In genomic region chr11:20543453-20544120, GRCm38 (mm10) we compare ENCODE assay signal across 8 mouse cellular contexts. TPM values are rescaled to one million over a fixed set of nuclear protein-coding genes. Genes with fewer than 3 reads are reported as not detected.
A peak's percentile ranks its signal among the peaks of the same experiment; 100 is the strongest.
DNase-seq lines count a peak whose midpoint lies in the region; ATAC-seq and TF ChIP-seq lines count a peak whose summit lies in the region.

No protein-coding gene starts in this region.

- WGBS in spleen, adult 2 months, result under 1% methylated on average over 51 of the region's 51 CpGs
- WGBS in embryonic facial prominence, embryonic 11.5 days, result under 1% methylated on average over 50 of the region's 51 CpGs
- WGBS in intestine, embryonic 15.5 days, result 1% methylated on average over 50 of the region's 51 CpGs
- WGBS in liver, embryonic 14.5 days (ENCODE audit: insufficient replicate concordance), result under 1% methylated on average over 49 of the region's 51 CpGs
- WGBS in neural tube, embryonic 14.5 days, result under 1% methylated on average over 51 of the region's 51 CpGs

- H3K9me3 ChIP-seq in embryonic facial prominence, embryonic 11.5 days (replicated peaks; ENCODE audit: control insufficient read depth, low read length), result no peaks in the 10 kb centered on the region
- H3K9me3 ChIP-seq in intestine, embryonic 15.5 days, result no peaks in the 10 kb centered on the region
- no peaks in the 10 kb centered on the region for H3K9me3 ChIP-seq in liver, embryonic 14.5 days (ENCODE audit: control insufficient read depth, low read length)
- no peaks in the 10 kb centered on the region for H3K9me3 ChIP-seq in neural tube, embryonic 14.5 days (ENCODE audit: control insufficient read depth, low read length)

- DNase-seq in spleen, adult 2 months (ENCODE audit: low read depth in 1 of 2, low spot score in 2 of 2), result no peak
- DNase-seq in spleen, adult 18-20 months, result no peak
- peak; percentile 35 for DNase-seq in embryonic facial prominence, embryonic 11.5 days (ENCODE audit: low spot score)
- DNase-seq in liver, embryonic 14.5 days (ENCODE audit: low read depth in 3 of 3, low spot score in 3 of 3), result no peak
- DNase-seq in ovary, postnatal 10 days (ENCODE audit: low spot score), result no peak

- H3K36me3 ChIP-seq in spleen, adult 2 months (ENCODE audit: control insufficient read depth, insufficient read depth, low read length), result no peaks in the 10 kb centered on the region
- no peaks in the 10 kb centered on the region for H3K36me3 ChIP-seq in embryonic facial prominence, embryonic 11.5 days (replicated peaks; ENCODE audit: control insufficient read depth, insufficient read depth, low read depth, low read length)
- no peaks in the 10 kb centered on the region for H3K36me3 ChIP-seq in intestine, embryonic 15.5 days
- no peaks in the 10 kb centered on the region for H3K36me3 ChIP-seq in liver, embryonic 14.5 days (replicated peaks; ENCODE audit: control insufficient read depth, insufficient read depth, low read depth)
- H3K36me3 ChIP-seq in neural tube, embryonic 14.5 days (ENCODE audit: control insufficient read depth, insufficient read depth, low read length), result no peaks in the 10 kb centered on the region

- TF ChIP-seq POLR2A in spleen, adult 2 months (IDR thresholded peaks at IDR 0.05; ENCODE audit: low read depth, low read length), result no peak

- no peak for TF ChIP-seq CTCF in spleen, adult 2 months (IDR thresholded peaks at IDR 0.05; ENCODE audit: extremely low read depth, insufficient read depth, insufficient read length, insufficient replicate concordance)
- TF ChIP-seq CTCF in liver, embryonic 14.5 days (IDR thresholded peaks at IDR 0.05; ENCODE audit: low read depth), result no peak

- ATAC-seq in activated CD4-positive, CD25-positive, alpha-beta regulatory T cell, adult 4 months, result peak; percentile 1
- no peak; the same call in 1 of the 2 replicates for ATAC-seq in embryonic facial prominence, embryonic 11.5 days (replicated peaks; ENCODE audit: insufficient number of reproducible peaks, low FRiP score, low TSS enrichment, low read depth)
- ATAC-seq in intestine, embryonic 15.5 days, result peak; percentile 3; the same call in 1 of the 2 replicates
- peak; percentile 2 for ATAC-seq in liver, embryonic 14.5 days (ENCODE audit: insufficient read depth)
- no peak; the same call in 1 of the 2 replicates for ATAC-seq in neural tube, embryonic 14.5 days (ENCODE audit: low read depth)

- H3K9ac ChIP-seq in embryonic facial prominence, embryonic 11.5 days (replicated peaks; ENCODE audit: low read length), result peak overlapping the region; percentile 86
- peak overlapping the region; percentile 70 for H3K9ac ChIP-seq in intestine, embryonic 15.5 days
- H3K9ac ChIP-seq in liver, embryonic 14.5 days (replicated peaks), result peak overlapping the region; percentile 86
- peak overlapping the region; percentile 84 for H3K9ac ChIP-seq in neural tube, embryonic 14.5 days (replicated peaks; ENCODE audit: low read depth, low read length)

- no peaks in the 10 kb centered on the region; the same call in 1 of the 2 replicates for H3K4me1 ChIP-seq in spleen, adult 2 months (ENCODE audit: control insufficient read depth, insufficient read depth, insufficient read length)
- no peaks in the 10 kb centered on the region for H3K4me1 ChIP-seq in embryonic facial prominence, embryonic 11.5 days (ENCODE audit: control insufficient read depth, insufficient read depth, low read length)
- H3K4me1 ChIP-seq in intestine, embryonic 15.5 days (replicated peaks), result 0 out of 2 replicates have a peak, but pooled peaks cover 5% of the 10 kb centered on the region
- peaks cover 10 to 28% of the 10 kb centered on the region in 2 experiments for H3K4me1 ChIP-seq in liver, embryonic 14.5 days (replicated peaks; ENCODE audit: control insufficient read depth in 2 of 2, insufficient read depth in 2 of 2, low read length in 1 of 2)
- peaks cover 5% of the 10 kb centered on the region for H3K4me1 ChIP-seq in neural tube, embryonic 14.5 days (ENCODE audit: control insufficient read depth, insufficient read depth, low read length)

- TF ChIP-seq EP300 in liver, embryonic 14.5 days (IDR thresholded peaks at IDR 0.05; ENCODE audit: low read depth), result no peak

- peak overlapping the region; percentile 89 for H3K4me3 ChIP-seq in spleen, adult 2 months (ENCODE audit: extremely low read depth, insufficient read depth, insufficient read length)
- H3K4me3 ChIP-seq in embryonic facial prominence, embryonic 11.5 days (ENCODE audit: low read depth, low read length), result peak overlapping the region; percentile 86
- H3K4me3 ChIP-seq in intestine, embryonic 15.5 days (replicated peaks), result peak overlapping the region; percentile 91
- peak overlapping the region; percentile 64 to 85 for H3K4me3 ChIP-seq in liver, embryonic 14.5 days (ENCODE audit: insufficient read depth in 1 of 2, low read depth in 2 of 2, low read length in 2 of 2)
- H3K4me3 ChIP-seq in neural tube, embryonic 14.5 days (ENCODE audit: low read depth, low read length), result peak overlapping the region; percentile 74

- H3K27me3 ChIP-seq in spleen, adult 2 months (ENCODE audit: control insufficient read depth, insufficient read depth, low read length), result peaks cover 2% of the 10 kb centered on the region
- H3K27me3 ChIP-seq in embryonic facial prominence, embryonic 11.5 days (ENCODE audit: control insufficient read depth, insufficient read depth, low read length), result no peaks in the 10 kb centered on the region
- no peaks in the 10 kb centered on the region; the same call in 1 of the 2 replicates for H3K27me3 ChIP-seq in intestine, embryonic 15.5 days (replicated peaks)
- H3K27me3 ChIP-seq in liver, embryonic 14.5 days (ENCODE audit: control insufficient read depth, insufficient read depth, low read length), result no peaks in the 10 kb centered on the region
- no peaks in the 10 kb centered on the region for H3K27me3 ChIP-seq in neural tube, embryonic 14.5 days (ENCODE audit: control insufficient read depth, insufficient read depth, low read length)

- peak overlapping the region; percentile 69 for H3K4me2 ChIP-seq in embryonic facial prominence, embryonic 11.5 days (ENCODE audit: low read depth, low read length)
- peak overlapping the region; percentile 82 for H3K4me2 ChIP-seq in intestine, embryonic 15.5 days (replicated peaks)
- H3K4me2 ChIP-seq in liver, embryonic 14.5 days (ENCODE audit: low read depth), result peak overlapping the region; percentile 93
- H3K4me2 ChIP-seq in neural tube, embryonic 14.5 days (ENCODE audit: low read depth, low read length), result peak overlapping the region; percentile 86

- H3K27ac ChIP-seq in spleen, adult 2 months (ENCODE audit: insufficient read depth, low read length), result peak overlapping the region; percentile 80
- H3K27ac ChIP-seq in embryonic facial prominence, embryonic 11.5 days (replicated peaks; ENCODE audit: low read depth, low read length), result peak overlapping the region; percentile 81
- H3K27ac ChIP-seq in intestine, embryonic 15.5 days, result peak overlapping the region; percentile 91
- H3K27ac ChIP-seq in liver, embryonic 14.5 days, result peak overlapping the region; percentile 54
- peak overlapping the region; percentile 93 for H3K27ac ChIP-seq in neural tube, embryonic 14.5 days (ENCODE audit: low read depth, low read length)

RNA-seq across cellular contexts. Expression of gene Sertad2, which starts 0.5 kb away (rescaled TPM):
- polyA plus RNA-seq in spleen, adult 2 months (2012; rRNA removed), result 22.3 and 35.1 TPM in 2 replicates
- polyA plus RNA-seq in activated CD4-positive, CD25-positive, alpha-beta regulatory T cell, adult 4 months (2017; shearing (Covaris generic)), result 10 to 100 TPM; 12.1 to 12.2 TPM
- polyA plus RNA-seq in embryonic facial prominence, embryonic 11.5 days (2014; fragmentation: Nextera tagmentation; extraction: Ambion mirVana), result 15.5 and 16.0 TPM in 2 replicates
- 35.6 and 36.9 TPM in 2 replicates for polyA plus RNA-seq in intestine, embryonic 15.5 days (2015; fragmentation: Nextera tagmentation; extraction: Ambion mirVana)
- polyA plus RNA-seq in liver, embryonic 14.5 days (2012; rRNA removed), result 10.5 and 11.6 TPM in 2 replicates
- polyA plus RNA-seq in liver, embryonic 14.5 days (2014; fragmentation: Nextera tagmentation; extraction: Ambion mirVana), result 22.5 and 23.6 TPM in 2 replicates
- polyA plus RNA-seq in neural tube, embryonic 14.5 days (2014; fragmentation: Nextera tagmentation; extraction: Ambion mirVana), result 30.5 and 34.6 TPM in 2 replicates

Comparison
In these comparisons a context has a peak if more than half of its experiments do, and no peak if none do; other contexts are left out.
1. ATAC-seq: peak in activated CD4-positive, CD25-positive, alpha-beta regulatory T cell, adult 4 months (single experiment), intestine, embryonic 15.5 days (single experiment) and liver, embryonic 14.5 days (single experiment); none in embryonic facial prominence, embryonic 11.5 days (single experiment) and neural tube, embryonic 14.5 days (single experiment).
2. Peak in every context shown above with its lines, with median percentiles within 50 percentile points of each other: H3K27ac ChIP-seq, H3K4me3 ChIP-seq, H3K4me2 ChIP-seq and H3K9ac ChIP-seq.